Mouse (Mus musculus) frontal cortex, postnatal 14 days (tissue): ENCODE results near the gene Rorc.
A peak's percentile ranks its signal among the peaks of the same experiment; 100 is the strongest.

Experiments
- DNase-seq, 2 experiments: peaks; one replicate each; pipeline ENCODE4 v3.0.0; 2022; ENCODE audit warnings: low spot score in 2 of 2

The Rorc gene

GRCm38 (mm10) chr3:94413031-94413679 is 40.6 kb downstream of the Rorc start, which contains the start of gene Tdrkh:
TSS of gene Tdrkh (plus strand) at chr3:94413273.
- peak; percentile 98 for DNase-seq

- no peak for DNase-seq
Observed at GRCm38 (mm10) chr3:94430980-94431379, 58.4 kb downstream of the Rorc start.

- DNase-seq = no peak
Observed at GRCm38 (mm10) chr3:94434305-94434704, 61.7 kb downstream of the Rorc start.

GRCm38 (mm10) chr3:94436420-94436819 is 63.8 kb downstream of the Rorc start:
- DNase-seq = no peak

- no peak for DNase-seq
Observed at GRCm38 (mm10) chr3:94441182-94441581, 68.6 kb downstream of the Rorc start.

GRCm38 (mm10) chr3:94442951-94443596 is 70.5 kb downstream of the Rorc start, which contains the start of gene Mrpl9:
TSS of gene Mrpl9 (plus strand) at chr3:94443318.
- DNase-seq = peak; percentile 88 to 91

GRCm38 (mm10) chr3:94443597-94443964 is 71.0 kb downstream of the Rorc start, which contains the start of gene Oaz3:
TSS of gene Oaz3 (minus strand) at chr3:94443915.
- no peak for DNase-seq
